Mouse (Mus musculus): Measurements from ENCODE around the gene Vmn1r14.
"Not testable (repeated sequence)": the region's sequence is repeated elsewhere in the genome, so short reads cannot be mapped to it uniquely, and the experiment has no call there.

Vmn1r14 gene

GRCm38 (mm10) chr6:57231386-57231785, at the start of gene Vmn1r14:
Vmn1r14 (plus strand) TSS chr6:57231686.
- DNase-seq: no peak

GRCm38 (mm10) chr6:57190016-57190415, 41.5 kb upstream of the Vmn1r14 start:
- DNase-seq: not testable (repeated sequence)

DNA sequence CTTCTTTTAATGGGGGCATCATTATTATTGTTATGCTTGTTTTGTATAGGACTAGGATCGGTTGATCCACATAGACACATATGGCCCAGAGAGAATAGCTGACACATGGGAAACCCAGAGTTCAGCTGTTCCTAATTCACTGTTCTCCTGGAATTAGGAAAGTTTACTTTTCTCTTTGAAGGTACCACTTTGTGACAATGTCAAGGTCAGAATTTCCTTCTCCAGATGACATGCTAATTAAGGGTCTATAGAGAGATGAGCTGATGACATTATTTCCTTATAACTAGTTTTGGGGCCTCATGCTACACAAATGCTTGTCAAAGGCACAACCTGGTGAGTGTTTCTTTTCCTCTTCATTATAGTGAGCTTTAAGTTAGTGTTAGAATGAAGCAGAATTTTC, 28.5 kb upstream of the Vmn1r14 start, which contains the start of gene Vmn1r13:
TSS of gene Vmn1r13 (plus strand) at position 301 of the 400 bp plus-strand sequence.
- not testable (repeated sequence) for DNase-seq

- DNase-seq: no peak
Observed at GRCm38 (mm10) chr6:57257652-57258051, 26.2 kb downstream of the Vmn1r14 start, which contains the start of gene Vmn1r15. Vmn1r15 (plus strand) TSS chr6:57257952.

GRCm38 (mm10) chr6:57260990-57261389, 29.5 kb downstream of the Vmn1r14 start:
- no peak for DNase-seq

DNA sequence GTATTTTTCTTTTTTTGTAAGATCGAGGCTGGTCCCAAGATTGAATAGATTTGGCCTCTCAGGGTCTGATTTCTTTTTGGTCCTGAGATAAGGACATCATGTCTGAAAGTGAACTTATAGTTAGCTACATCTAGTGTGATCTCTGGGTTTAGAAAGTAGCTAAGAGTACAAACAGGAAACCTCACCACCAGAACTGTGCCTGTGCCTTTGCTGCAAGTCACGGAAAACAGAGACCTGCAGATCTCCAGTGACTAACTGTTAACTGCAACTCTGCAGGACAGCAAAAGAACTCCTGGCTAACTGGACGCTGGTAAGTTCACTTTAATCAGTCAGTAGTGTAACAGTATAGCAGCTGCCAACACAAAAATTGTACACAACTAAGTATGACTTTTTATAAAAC, 40.4 kb downstream of the Vmn1r14 start:
- no peak for DNase-seq

GRCm38 (mm10) chr6:57272517-57272916, 41.0 kb downstream of the Vmn1r14 start:
- no peak for DNase-seq

DNA sequence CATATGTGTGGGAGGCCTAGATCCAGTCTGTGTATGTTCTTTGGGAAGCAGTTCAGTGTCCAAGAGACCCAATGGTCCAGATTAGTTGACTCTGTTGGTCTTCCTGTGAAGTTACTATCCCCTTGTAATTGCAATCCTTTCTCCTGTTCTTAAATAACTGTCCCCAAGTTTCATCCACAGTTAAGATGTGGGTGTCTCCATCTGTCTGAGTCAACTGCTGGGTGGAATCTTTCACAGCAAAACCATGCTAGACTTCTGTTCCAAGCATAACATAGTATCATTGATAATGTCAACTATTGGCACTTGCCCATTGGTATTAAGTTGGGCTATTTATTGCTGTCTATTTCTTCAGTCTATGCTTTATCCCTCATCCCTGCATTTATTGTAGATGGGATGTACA, 47.5 kb downstream of the Vmn1r14 start:
- no peak for DNase-seq

Data from right cerebral cortex, postnatal 4 days (tissue).